Comparison of ENCODE assay signal across 10 mouse cellular contexts in genomic region chr19:45216240-45216639, GRCm38 (mm10). TPM values are rescaled to one million over a fixed set of nuclear protein-coding genes. Genes with fewer than 3 reads are reported as not detected.
DNase-seq lines count a peak whose midpoint lies in the region; ATAC-seq and TF ChIP-seq lines count a peak whose summit lies in the region.
"Had no signal": no experiment of that assay in that cellular context is flagged by ENCODE, and none has a peak within 500 bp of the region (broad histone marks: within the 10 kb centered on the region; RNA-seq: fewer than 3 reads in every experiment).

No protein-coding gene starts in this region.

- TF ChIP-seq POLR2A in ES-Bruce4 (IDR thresholded peaks at IDR 0.05; ENCODE audit: insufficient read depth, low read length) = no peak

- H3K9ac ChIP-seq in kidney, embryonic 15.5 days = no peak overlapping the region
- H3K9ac ChIP-seq in ES-Bruce4 (ENCODE audit: low read depth, poor library complexity, severe bottlenecking) = no peak overlapping the region
- H3K9ac ChIP-seq in heart, postnatal 0 days (replicated peaks; ENCODE audit: low read depth, low read length) = no peak overlapping the region
- H3K9ac ChIP-seq: embryonic facial prominence, embryonic 15.5 days had no signal

- peaks cover 27% of the 10 kb centered on the region for H3K27me3 ChIP-seq in kidney, embryonic 15.5 days
- no peaks in the 10 kb centered on the region for H3K27me3 ChIP-seq in ES-Bruce4 (ENCODE audit: control insufficient read depth, insufficient read depth, low read length, poor library complexity, severe bottlenecking)
- H3K27me3 ChIP-seq in heart, postnatal 0 days (ENCODE audit: control insufficient read depth, insufficient read depth, low read length) = peaks cover 19% of the 10 kb centered on the region; the same call in 1 of the 2 replicates

- H3K27ac ChIP-seq in kidney, embryonic 15.5 days = no peak overlapping the region
- no peak overlapping the region for H3K27ac ChIP-seq in ES-Bruce4 (ENCODE audit: insufficient read depth, low read length)
- H3K27ac ChIP-seq in heart, postnatal 0 days (ENCODE audit: low read depth) = no peak overlapping the region
- H3K27ac ChIP-seq: embryonic facial prominence, embryonic 15.5 days had no signal

- peak; percentile 87 for TF ChIP-seq CTCF in ES-Bruce4 (IDR thresholded peaks at IDR 0.05; ENCODE audit: low read depth, low read length)
- peak; percentile 72 for TF ChIP-seq CTCF in heart, postnatal 0 days (IDR thresholded peaks at IDR 0.05; ENCODE audit: low read depth)

- no peak for DNase-seq in kidney, adult 18-20 months
- peak; percentile 35 for DNase-seq in adrenal gland, postnatal 25 days
- peak; percentile 68 for DNase-seq in heart, postnatal 0 days (ENCODE audit: low spot score)
- DNase-seq in left cerebral cortex, postnatal 25 days (ENCODE audit: low spot score in 2 of 2) = no peak

- peaks cover 7% of the 10 kb centered on the region for H3K4me1 ChIP-seq in kidney, embryonic 15.5 days
- no peaks in the 10 kb centered on the region for H3K4me1 ChIP-seq in ES-Bruce4 (ENCODE audit: control insufficient read depth, insufficient read depth, low read length)
- H3K4me1 ChIP-seq in heart, postnatal 0 days (ENCODE audit: control insufficient read depth, insufficient read depth) = 0 out of 2 replicates have a peak, but pooled peaks cover 4% of the 10 kb centered on the region

- H3K4me3 ChIP-seq in kidney, embryonic 15.5 days (replicated peaks) = no peak overlapping the region
- no peak overlapping the region for H3K4me3 ChIP-seq in ES-Bruce4 (ENCODE audit: low read depth, low read length)
- H3K4me3 ChIP-seq in heart, postnatal 0 days (ENCODE audit: low read depth, low read length) = no peak overlapping the region
- H3K4me3 ChIP-seq: embryonic facial prominence, embryonic 15.5 days had no signal

- H3K4me2 ChIP-seq in kidney, embryonic 15.5 days = no peak overlapping the region
- H3K4me2 ChIP-seq in heart, postnatal 0 days (ENCODE audit: low read depth, low read length) = no peak overlapping the region
- H3K4me2 ChIP-seq: embryonic facial prominence, embryonic 15.5 days had no signal

- 0 out of 2 replicates have a peak, but pooled peaks have one; percentile 29 for ATAC-seq in kidney, embryonic 15.5 days (replicated peaks; ENCODE audit: low FRiP score)
- peak; percentile 62; the same call in 1 of the 2 replicates for ATAC-seq in heart, postnatal 0 days (ENCODE audit: insufficient read depth, low read depth)
- ATAC-seq in megakaryocyte progenitor cell, adult 5-6 weeks (replicated peaks; ENCODE audit: poor library complexity) = peak; percentile 83
- no peak for ATAC-seq in activated CD4-positive, CD25-positive, alpha-beta regulatory T cell, adult 4 months

- 1% methylated on average over 9 of the region's 9 CpGs for WGBS in kidney, embryonic 15.5 days
- WGBS in heart, postnatal 0 days = 3% methylated on average over 9 of the region's 9 CpGs

- intact Hi-C loops in left cerebral cortex, postnatal 25 days (cut with DNase I) = loop anchor here (1.0 kb wide), 1 partner anchor 39 kb away; no protein-coding TSS in a partner anchor

- H3K36me3 ChIP-seq in kidney, embryonic 15.5 days = no peaks in the 10 kb centered on the region
- H3K36me3 ChIP-seq in ES-Bruce4 (ENCODE audit: control insufficient read depth, insufficient read depth, low read length, poor library complexity, severe bottlenecking) = no peaks in the 10 kb centered on the region
- H3K36me3 ChIP-seq in heart, postnatal 0 days (replicated peaks; ENCODE audit: control insufficient read depth, insufficient read depth, low read length) = no peaks in the 10 kb centered on the region
- H3K36me3 ChIP-seq: embryonic facial prominence, embryonic 15.5 days had no signal

- H3K9me3 ChIP-seq in kidney, embryonic 15.5 days (replicated peaks) = no peaks in the 10 kb centered on the region
- no peaks in the 10 kb centered on the region for H3K9me3 ChIP-seq in ES-Bruce4 (replicated peaks; ENCODE audit: control insufficient read depth, insufficient read depth, low read length, poor library complexity, severe bottlenecking)
- H3K9me3 ChIP-seq in heart, postnatal 0 days (replicated peaks; ENCODE audit: control insufficient read depth, low read length) = no peaks in the 10 kb centered on the region
- H3K9me3 ChIP-seq: embryonic facial prominence, embryonic 15.5 days had no signal

- no peak for TF ChIP-seq EP300 in ES-Bruce4 (IDR thresholded peaks at IDR 0.05; ENCODE audit: insufficient read depth, low read depth, low read length)
- no peak for TF ChIP-seq EP300 in heart, postnatal 0 days (IDR thresholded peaks at IDR 0.05; ENCODE audit: low read depth)

RNA-seq across cellular contexts. Expression of gene Lbx1, which starts 19.4 kb away (rescaled TPM):
- polyA plus RNA-seq in kidney, embryonic 15.5 days (2015; fragmentation: Nextera tagmentation; extraction: Ambion mirVana) = 0.06 and 0.14 TPM in 2 replicates
- not detected in 2 replicates for polyA plus RNA-seq in ES-Bruce4 (2011; ENCODE audit: insufficient read depth, insufficient read length, low read depth, missing spikeins)
- total RNA-seq in adrenal gland, postnatal 25 days (2021) = not detected in 2 replicates
- not detected in 2 replicates for total RNA-seq in heart, postnatal 0 days (2014; rRNA removed; ENCODE audit: low replicate concordance)
- not detected in 2 replicates for polyA plus RNA-seq in heart, postnatal 0 days (2015; fragmentation: Nextera tagmentation; extraction: Ambion mirVana)
- total RNA-seq in megakaryocyte progenitor cell, adult 5-6 weeks (2015) = not detected in 2 replicates
- not detected in 2 replicates for total RNA-seq in megakaryocyte progenitor cell, adult 5-6 weeks (2017)
- not detected for polyA plus RNA-seq in activated CD4-positive, CD25-positive, alpha-beta regulatory T cell, adult 4 months (2017; shearing (Covaris generic))
- total RNA-seq in left cerebral cortex, postnatal 25 days (2021) = not detected
- polyA plus RNA-seq: liver, embryonic 16.5 days had no signal

Comparison
In these comparisons a context has a peak if more than half of its experiments do, and no peak if none do; other contexts are left out.
1. DNase-seq: peak in adrenal gland, postnatal 25 days (single experiment) and heart, postnatal 0 days (single experiment); none in kidney, adult 18-20 months (single experiment) and left cerebral cortex, postnatal 25 days (0 of 2).